Mouse (Mus musculus): Measurements from ENCODE around the gene Map2k2.

The Map2k2 gene

DNA sequence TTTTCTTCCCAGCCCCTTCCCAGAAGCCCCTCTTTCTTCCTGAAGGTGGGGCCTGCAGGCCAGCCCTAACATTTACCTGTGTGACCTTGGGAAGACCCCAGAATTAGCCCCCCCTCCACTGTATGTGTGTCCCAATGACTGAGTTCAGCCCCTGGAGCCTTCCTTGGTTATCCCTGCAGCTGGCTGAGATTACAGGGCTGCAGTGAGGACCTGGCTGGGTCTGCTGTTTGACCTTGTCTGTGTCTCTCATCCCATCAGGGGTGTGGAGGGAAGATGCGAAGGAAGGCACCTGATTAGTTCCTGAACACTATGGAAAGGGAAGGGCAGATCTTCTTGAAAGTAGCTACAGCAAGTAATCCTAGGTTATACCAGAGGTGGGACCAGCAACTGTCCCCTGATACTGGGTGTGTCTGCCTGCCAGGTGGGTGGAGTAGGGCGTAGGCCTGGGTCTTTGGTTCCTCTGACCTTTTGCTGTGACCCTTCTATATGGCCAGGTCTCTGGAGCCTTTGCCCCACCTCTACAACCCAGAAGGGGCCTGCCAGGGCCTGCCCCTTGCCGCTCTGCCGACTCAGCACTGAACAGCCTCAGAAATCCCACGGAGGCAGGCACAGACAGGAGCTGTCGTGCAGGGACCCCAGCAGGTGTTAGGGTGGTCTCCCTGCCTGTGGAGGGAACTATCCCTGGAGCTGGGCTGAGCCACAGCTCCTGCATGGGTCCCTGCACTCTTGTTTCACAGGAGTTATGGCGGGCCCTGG, 35.9 kb downstream of the Map2k2 start:
- no peak for DNase-seq (ENCODE audit: inconsistent age in 2 of 2, low spot score in 1 of 2)

DNA sequence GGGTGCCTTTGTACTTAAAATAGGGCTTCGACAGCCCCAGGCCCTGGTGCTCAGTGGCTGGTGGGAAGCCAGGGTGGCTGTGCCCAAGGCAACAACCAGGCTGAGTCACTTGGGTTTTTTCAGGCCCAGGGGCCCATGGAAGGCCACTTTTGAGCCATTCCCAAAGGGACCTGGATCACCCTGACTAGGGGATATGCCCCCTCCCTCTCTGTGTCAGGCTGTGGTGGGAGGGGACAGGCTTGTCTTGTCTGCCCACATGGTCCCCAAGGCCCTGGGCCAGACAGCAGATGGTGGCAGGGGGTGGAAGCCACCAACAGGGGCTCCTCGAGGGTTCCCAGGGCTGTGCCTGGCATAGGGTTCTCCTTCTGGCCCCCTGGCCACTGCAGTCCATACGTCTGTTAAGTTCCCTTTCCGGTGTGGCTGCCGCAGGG, 36.9 kb downstream of the Map2k2 start:
- peak; percentile 55 to 86 for DNase-seq (ENCODE audit: inconsistent age in 2 of 2, low spot score in 1 of 2)

DNA sequence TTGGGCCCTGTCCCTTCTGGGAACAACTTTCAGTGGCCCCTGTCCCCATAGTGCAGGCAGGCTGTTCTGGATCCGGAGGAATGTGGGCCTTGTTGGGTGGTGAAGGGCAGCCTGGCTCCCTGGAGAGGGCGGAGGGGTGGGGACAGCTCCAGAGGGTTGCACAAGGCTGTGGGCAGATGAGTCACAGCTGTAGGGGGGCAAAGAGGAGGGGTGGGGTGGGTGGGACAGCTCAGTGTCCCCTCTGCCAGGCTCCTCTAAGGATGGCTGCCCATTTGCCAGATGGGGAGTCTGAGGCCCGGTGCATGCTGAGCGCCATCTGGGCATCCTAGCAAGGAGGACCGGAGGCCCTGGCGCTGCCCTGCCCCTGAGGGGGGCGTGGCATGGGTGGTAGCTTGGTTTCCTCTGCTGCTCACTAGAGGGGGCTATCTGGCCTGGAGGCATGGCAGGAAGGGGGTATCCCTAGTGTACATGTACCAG, 37.5 kb downstream of the Map2k2 start:
- peak; percentile 77 to 87 for DNase-seq (ENCODE audit: inconsistent age in 2 of 2, low spot score in 1 of 2)

DNA sequence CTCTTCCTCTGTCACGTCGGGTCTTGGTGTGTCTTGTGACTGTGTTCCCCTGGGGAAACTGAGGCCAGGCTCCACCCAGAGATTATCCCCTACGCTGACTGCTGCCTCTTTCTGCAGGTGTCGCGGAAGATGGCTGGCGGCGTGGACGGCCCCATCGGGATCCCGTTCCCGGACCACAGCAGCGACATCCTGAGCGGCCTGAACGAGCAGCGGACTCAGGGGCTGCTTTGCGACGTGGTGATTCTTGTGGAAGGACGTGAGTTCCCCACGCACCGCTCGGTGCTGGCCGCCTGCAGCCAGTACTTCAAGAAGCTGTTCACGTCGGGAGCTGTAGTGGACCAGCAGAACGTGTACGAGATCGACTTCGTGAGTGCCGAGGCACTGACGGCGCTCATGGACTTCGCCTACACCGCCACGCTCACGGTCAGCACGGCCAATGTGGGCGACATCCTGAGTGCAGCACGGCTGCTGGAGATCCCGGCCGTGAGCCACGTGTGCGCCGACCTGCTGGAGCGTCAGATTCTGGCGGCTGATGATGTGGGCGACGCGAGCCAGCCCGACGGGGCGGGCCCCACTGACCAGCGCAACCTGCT, 38.2 kb downstream of the Map2k2 start:
- peak in 1 of 2 experiments; percentile 54 for DNase-seq (ENCODE audit: inconsistent age in 2 of 2, low spot score in 1 of 2)

DNA sequence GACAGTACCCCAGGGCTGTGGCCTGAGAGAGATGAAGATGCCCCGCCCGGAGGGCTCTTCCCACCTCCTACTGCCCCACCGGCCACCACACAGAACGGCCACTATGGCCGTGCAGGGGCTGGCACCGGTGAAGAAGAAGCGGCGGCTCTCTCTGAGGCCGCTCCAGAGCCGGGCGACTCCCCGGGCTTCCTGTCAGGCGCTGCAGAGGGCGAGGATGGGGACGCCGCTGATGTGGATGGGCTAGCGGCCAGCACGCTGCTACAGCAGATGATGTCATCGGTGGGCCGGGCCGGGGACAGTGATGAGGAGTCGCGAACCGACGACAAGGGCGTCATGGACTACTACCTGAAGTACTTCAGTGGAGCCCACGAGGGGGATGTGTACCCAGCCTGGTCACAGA, 39.0 kb downstream of the Map2k2 start:
- peak in 1 of 2 experiments; percentile 57 for DNase-seq (ENCODE audit: inconsistent age in 2 of 2, low spot score in 1 of 2)

DNA sequence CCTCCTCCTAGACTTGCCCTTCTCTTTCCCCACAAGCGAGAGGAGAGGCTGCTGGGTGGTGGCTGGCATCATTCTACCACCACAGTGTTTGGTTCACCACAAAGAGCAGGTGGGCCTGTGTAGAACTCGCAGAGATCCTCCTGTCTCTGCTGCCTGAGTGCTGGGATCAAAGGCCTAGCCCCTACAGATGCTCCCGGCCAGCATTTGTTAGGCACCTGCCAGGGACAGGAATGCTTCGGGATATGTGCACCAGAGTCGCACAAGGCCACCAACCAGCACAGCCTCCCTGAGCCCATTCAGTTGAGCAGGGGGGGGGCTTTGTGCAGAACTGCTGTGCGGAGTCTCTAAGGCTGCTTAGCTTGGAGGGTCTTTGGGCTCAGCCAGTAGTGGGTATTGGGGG, 39.6 kb downstream of the Map2k2 start:
- DNase-seq (ENCODE audit: inconsistent age in 2 of 2, low spot score in 1 of 2): no peak

DNA sequence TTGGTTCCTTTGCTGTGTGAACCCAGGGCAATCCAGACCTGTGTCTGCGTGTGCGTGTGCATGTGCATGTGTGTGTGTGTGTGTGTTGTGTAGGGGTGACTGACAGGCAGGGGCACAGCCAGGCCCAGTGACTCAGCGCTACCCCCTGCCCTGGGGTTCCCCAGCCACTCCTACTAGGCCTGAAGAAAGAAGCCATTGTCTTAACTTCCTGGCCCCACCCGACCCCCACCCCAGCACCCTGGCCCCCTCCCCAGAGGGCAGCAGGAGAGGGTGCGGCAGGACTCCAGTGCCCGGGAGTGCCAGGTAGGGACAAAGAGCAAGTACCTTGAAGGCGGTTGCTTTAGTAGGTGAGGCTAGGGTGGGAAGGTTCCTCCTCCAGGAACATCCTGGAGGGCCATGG, 40.1 kb downstream of the Map2k2 start:
- DNase-seq (ENCODE audit: inconsistent age in 2 of 2, low spot score in 1 of 2): no peak

DNA sequence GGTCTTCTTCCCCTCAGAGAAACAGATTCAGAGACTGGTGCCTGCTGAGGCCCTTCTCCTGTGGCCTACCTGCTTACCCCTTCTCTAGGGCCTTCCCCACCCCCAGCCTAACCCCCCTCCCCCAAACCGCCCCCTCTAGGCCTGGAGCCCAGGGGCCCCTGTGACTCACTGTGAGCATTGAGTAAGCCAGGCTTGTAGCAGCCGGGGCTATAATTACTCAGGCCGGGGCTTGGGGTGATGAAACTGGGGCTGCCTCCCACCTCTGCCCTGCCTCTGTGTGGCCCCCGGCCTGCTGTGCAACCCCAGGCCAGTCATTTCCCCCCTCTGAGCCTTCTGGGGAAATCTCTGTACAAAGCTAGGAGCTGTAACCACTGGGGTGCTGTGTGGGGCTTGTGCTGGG, 40.6 kb downstream of the Map2k2 start:
- peak in 1 of 2 experiments; percentile 74 for DNase-seq (ENCODE audit: inconsistent age in 2 of 2, low spot score in 1 of 2)

DNA sequence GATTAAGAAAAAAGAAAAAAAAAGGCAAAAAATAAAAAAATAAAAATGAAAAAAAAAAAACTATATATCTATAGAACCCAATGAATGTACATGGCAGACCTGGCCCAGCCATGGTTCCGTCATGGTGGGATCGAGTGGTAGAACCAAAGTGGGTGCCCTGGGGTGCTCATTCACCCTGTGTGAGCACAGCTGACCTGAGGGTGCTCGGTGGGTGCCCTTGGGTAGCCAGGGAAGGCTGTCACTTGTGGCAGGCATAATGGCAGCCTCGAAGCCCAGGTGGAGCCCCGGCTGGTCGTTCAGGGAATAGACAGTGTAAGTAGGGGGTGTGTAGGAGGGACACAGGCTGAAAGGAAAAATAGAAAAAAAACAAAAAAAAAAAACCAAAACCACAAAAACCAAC, 45.5 kb downstream of the Map2k2 start:
- no peak for DNase-seq (ENCODE audit: inconsistent age in 2 of 2, low spot score in 1 of 2)

DNA sequence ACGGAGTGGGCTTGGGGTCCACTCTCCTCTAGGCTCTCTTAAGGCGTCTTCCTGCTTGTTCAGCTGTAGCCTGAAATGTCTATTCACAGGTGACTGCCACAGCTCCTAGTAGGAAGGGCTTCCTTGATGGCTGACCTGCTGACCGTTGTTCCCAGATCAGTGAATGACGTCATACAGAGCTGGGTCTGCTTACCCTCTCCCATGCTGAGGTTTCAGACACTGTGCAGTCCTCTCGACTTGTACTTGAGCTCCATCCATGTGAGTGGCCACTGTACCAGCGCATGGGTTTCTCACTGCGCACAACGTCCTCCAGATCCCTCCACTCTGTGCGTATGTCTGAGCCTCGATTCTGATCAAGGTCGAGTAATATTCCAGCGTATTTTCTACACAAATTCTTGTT, 46.9 kb downstream of the Map2k2 start:
- peak in 1 of 2 experiments; percentile 57 for DNase-seq (ENCODE audit: inconsistent age in 2 of 2, low spot score in 1 of 2)

DNA sequence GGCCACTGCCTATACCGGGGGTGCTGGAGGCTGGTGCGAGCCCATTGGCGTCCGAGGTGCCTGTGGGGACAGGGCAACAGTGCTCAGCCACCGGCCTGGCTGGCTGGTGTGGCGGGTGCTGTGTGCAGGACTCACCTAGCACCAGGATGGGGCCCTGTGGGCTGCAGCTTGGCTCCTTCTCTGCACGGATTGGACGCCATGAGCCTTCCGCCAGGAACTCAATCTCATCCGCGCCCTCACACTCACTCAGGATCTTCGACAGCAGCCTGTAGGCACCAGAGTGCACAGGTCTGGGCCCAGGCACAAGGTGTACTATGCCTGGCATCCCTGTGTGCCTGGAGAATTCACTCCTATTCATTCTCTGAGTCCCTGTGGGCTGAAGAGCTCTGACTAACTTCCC, 48.6 kb downstream of the Map2k2 start:
- DNase-seq (ENCODE audit: inconsistent age in 2 of 2, low spot score in 1 of 2): no peak

DNA sequence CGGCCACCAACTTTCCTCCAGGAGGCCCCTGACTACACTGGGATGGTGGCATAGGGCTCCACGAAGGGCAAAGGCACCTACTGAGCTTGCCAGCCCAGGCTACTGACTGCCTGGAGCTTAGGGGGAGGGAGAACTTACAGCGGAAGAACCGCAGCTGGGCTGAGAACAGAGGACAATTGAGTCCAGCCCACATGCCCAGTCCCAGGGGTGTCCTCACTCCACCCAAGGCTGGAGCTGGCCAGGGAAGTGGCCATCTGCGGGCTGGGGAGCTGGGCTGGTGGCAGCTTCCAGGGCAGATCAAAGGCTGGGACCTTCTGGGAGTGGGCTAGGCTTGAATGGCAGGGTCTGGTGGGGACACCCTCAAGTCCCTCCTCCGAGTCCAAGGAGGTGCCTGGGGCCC, 49.0 kb downstream of the Map2k2 start:
- DNase-seq (ENCODE audit: inconsistent age in 2 of 2, low spot score in 1 of 2): no peak

DNA sequence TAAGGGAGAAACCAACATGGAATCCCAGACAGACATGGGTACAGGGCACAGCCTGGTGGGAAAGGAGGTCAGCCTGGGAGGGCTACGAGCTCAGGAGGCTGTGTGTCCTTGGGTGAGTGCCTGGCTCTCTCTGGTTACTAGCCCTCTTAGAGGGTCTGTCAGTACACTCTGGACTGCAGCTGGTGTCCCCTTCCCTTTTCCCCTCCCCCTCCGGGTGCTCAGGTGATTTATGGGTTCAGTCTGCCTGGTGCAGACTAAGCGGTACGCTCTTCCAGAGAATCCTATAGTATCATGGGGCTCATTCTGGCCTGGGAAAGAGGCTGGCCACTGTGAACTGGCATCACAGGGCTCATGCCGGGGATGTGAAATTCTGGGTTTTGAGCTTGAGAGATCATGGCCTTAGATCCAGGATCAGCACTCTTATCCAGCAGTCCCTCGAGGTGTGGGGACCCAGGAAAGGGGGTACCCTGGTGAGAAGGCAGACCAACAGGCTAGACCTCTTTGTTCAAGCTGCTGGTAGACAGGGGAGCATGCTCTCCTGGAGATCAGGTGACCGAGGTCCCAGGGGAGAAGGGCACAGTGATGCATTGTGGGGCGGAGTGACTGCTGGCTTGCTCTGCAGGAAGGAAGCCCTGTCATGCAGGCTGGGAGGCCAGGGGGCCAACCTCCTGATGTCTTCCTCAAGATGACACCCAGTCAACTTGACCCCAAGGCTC, 56.0 kb downstream of the Map2k2 start:
- DNase-seq (ENCODE audit: inconsistent age in 2 of 2, low spot score in 1 of 2): peak; percentile 65 to 76

DNA sequence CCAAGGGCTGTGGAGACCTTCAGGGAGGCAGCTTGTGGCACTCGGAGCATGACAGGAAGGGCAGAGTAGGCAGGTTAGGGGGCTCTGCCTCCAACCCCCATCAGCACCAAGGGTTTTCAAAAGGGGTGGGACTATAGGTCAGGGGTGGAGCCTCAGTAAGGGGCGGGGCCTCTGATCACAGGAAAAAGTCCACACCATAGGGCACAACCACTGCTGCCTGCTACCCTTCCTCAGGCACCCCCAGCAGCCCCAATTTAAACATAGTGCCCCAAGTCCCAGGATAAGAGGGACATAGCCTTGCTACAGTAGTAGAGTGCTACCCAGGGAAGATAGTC, 56.6 kb downstream of the Map2k2 start:
- no peak for DNase-seq (ENCODE audit: inconsistent age in 2 of 2, low spot score in 1 of 2)

DNA sequence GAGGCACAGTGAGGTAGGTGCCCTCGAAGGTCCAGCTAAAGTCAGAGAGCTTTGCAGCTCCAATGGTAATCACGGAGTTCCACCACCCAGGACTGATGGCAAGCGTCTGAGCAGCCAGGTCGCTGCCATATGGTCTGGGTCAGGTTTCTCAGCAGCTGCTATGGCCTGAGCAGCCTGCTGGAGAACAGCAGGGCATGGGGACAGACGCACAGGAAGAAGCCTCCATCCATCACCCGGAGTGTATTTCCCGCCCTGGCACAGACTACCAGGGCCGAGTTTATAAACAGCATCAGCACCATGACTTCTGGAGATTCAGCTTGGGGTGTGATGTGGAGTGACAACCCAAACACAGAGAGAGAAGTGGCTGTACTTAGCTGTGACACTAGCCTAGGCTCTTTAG, 59.4 kb downstream of the Map2k2 start:
- peak in 1 of 2 experiments; percentile 51 for DNase-seq (ENCODE audit: inconsistent age in 2 of 2, low spot score in 1 of 2)

DNA sequence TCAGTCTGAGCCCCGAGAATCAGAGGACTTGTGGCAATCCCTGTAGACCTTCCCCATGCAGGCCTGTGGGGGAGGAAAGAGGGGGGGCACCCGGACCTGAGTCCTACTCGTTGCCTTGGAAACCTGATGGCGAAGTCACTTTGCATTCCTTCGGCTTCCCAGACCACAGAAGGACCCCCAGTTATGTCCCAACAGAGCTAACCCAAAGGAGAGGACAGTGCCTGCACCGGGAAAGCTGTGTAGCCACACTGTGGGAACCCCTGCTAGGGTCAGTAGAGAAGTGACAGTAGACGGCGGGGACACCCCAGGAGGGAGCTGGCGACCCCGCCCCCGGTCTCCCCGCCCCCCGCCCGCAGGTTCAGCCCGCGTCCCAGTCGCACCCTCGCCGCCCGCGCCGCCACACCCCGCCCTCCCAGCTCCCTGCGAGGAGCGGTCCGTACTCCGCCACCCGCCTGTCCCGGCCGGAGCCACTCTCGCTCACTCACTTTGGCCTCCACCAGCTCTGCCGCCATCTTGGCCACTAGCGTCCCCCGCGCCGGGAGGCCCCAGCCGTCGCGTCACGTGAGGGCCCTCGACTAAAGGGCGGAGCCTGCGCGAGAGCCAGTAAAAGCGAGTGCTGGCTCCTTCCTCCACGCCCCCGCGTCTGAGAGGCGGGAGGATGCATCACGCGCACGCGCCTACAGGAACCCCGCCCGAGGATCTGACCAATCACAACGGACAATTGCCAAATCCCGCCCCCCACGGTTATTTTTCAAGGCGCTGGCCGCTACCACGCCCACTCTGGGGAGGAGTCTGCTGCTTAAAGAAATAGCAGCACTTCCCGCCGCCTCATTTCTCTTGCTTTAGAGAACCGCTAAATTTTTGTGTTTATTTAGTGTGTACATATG, 61.7 kb downstream of the Map2k2 start, which contains the start of gene Pias4:
Gene Pias4 (minus strand): TSS at position 724 of the 887 bp plus-strand sequence.
- DNase-seq (ENCODE audit: inconsistent age in 2 of 2, low spot score in 1 of 2): peak; percentile 100

DNA sequence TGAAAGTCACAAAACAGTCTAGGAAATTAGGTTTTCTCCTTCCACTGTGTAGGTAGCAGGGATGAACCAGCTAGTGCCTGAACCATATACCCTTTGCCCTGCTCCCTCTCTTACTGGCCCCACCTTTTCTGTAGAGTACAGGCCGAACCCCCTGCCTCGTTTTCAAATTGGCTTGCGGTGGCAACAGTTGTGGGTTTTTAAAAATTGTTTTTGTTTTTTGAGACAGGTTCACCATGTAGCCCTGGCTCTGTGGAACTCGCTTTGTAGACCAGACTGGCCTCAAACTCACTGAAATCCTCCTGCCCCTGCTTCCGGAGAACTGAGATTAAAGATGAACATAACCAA, 62.3 kb downstream of the Map2k2 start:
- DNase-seq (ENCODE audit: inconsistent age in 2 of 2, low spot score in 1 of 2): no peak

DNA sequence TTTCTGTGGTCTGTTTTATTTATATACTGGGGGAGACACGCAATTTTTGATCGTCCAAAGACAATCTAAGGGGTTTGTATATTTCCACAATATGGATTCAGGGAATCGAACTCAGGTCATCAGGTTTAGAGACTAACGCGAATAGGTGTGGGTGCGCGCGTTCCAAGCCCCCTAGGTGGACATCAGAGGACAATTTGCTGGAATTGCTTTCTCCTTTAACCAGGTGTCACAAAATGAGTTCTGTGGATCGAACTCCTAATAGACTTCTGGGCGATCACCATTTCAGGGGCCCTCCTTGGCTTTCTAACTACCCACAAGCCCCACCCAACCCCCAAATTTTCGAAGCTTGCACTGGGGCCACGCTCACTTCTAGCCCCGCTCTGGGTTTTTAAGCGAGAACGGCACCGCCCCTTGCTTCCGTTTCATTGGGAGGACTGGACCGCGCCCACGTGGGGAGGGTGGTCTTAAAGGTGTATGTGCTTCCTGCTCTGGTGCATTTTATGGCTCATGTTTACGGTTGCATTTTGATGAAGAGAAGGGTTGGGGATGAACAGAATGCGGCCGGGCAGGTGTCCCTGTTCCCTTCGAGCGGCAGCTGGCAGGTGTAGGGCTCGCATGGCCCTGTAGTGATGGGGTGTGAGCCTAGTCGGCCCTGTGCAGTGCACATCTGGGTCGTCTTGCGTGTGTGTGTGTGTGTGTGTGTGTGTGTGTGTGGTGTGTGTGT, 63.0 kb downstream of the Map2k2 start:
- DNase-seq (ENCODE audit: inconsistent age in 2 of 2, low spot score in 1 of 2): peak; percentile 88 to 95

DNA sequence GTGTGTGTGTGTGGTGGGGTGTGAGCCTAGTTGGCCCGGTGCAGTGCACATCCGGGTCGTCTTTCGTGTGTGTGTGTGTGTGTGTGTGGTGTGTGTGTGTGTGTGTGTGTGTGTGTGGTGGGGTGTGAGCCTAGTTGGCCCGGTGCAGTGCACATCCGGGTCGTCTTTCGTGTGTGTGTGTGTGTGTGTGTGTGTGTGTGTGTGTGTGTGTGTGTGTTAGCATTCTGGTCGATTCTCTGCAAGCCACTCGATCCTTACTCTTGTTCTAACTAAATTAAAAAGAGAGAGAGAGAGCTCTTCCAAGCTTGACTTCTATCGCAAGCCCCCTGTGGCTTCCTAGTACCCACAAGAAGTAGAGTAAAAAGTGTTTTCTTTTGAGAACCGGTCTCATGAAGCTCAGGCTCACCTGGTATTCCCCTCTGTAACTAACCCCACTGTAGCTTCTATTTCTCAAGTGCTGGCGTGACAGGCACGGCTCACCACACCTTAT, 63.7 kb downstream of the Map2k2 start:
- DNase-seq (ENCODE audit: inconsistent age in 2 of 2, low spot score in 1 of 2): peak in 1 of 2 experiments; percentile 60

DNA sequence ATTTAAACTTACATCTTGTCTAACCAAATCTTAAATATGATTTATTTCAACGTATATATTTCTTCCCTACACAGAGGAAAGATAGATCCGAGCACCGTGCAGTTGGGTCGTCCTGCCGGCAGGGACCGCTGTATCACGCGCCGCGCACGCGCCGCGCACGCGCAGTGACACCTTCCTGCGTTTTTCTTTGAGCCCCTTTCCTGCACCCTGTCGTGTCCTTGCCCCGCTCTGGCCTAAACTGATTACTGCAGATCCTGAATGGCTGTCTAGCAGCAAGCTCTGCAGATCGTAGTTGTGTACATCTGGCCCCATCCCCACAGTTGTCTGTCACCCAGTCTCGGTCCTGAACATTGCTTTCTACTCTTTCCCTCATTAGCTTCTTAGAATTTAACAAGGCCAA, 67.4 kb downstream of the Map2k2 start:
- peak; percentile 88 to 95 for DNase-seq (ENCODE audit: inconsistent age in 2 of 2, low spot score in 1 of 2)

Data from adrenal gland, adult (tissue).